Mouse (Mus musculus): Measurements from ENCODE around the gene Cenpn. TPM values are rescaled to one million over a fixed set of nuclear protein-coding genes. Genes with fewer than 3 reads are reported as not detected.

The Cenpn gene
- polyA plus RNA-seq, 1 experiment from 2014 or later, result 28.1 TPM

DNA sequence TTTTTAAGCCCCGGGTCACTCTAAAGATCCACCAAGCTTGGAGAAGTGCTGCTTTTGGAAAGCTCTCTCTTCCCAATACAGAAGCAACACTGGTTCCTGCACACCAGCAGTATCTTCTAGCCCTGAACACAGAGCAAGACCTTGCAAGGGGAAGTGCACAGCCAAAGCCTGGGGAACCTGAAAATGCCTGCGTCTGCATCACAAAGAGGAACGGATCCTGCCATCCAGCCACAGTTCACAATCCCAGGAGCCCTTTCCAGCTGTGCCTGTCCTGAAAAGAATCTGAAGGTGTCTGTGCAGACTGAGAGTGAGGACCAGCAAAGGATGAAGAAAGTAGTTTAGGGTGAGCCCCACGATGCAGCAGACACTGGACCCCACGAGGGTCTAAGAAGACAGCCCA, 53.5 kb downstream of the Cenpn start:
- peak overlapping the region; percentile 2; the same call in 1 of the 2 replicates for H3K9ac ChIP-seq (ENCODE audit: low read length)
- no peak for ATAC-seq (ENCODE audit: insufficient read depth, low FRiP score)
- no peaks in the 10 kb centered on the region for H3K36me3 ChIP-seq (ENCODE audit: control insufficient read depth, insufficient read depth, low read length)
- H3K9me3 ChIP-seq (replicated peaks; ENCODE audit: control insufficient read depth, low read length), result no peaks in the 10 kb centered on the region
- no peak overlapping the region for H3K4me2 ChIP-seq (ENCODE audit: low read depth, low read length)
- H3K27ac ChIP-seq (ENCODE audit: low read length), result no peak overlapping the region
- peaks cover 6% of the 10 kb centered on the region; the same call in 1 of the 2 replicates for H3K4me1 ChIP-seq (ENCODE audit: control insufficient read depth, insufficient read depth, low read length)
- no peak overlapping the region for H3K4me3 ChIP-seq (replicated peaks; ENCODE audit: low read length)
- WGBS, result 37% methylated on average over 5 of the region's 5 CpGs
- no peaks in the 10 kb centered on the region for H3K27me3 ChIP-seq (ENCODE audit: control insufficient read depth, insufficient read depth, low read length)

DNA sequence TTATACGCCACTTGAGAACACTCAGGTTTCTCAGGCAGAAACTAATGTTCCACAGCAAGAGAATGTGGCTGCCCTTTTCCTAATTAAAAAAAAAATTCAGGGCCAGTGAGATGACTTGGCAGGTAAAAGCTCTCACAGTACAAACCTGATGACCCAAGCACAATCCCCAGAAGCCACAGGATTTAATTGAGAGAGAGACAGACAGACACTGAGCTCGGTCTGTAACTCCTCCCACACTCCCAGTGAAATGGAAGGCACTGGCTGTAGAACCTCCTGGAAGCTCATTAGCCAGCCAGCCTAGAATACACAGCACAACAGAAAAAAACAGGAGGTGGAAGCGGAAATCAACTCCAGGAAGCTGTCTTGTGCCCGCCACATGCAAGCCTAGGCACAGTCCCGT, 54.1 kb downstream of the Cenpn start:
- Histone ChIP-seq H3K4me1 (ENCODE audit: control insufficient read depth, insufficient read depth, low read length) (peaks cover 7% of the 10 kb centered on the region; the same call in 1 of the 2 replicates), H3K27ac (ENCODE audit: low read length) (no peak overlapping the region), H3K4me3 (replicated peaks; ENCODE audit: low read length) (no peak overlapping the region), H3K9ac (ENCODE audit: low read length) (no peak overlapping the region), H3K36me3 (ENCODE audit: control insufficient read depth, insufficient read depth, low read length) (no peaks in the 10 kb centered on the region), H3K4me2 (ENCODE audit: low read depth, low read length) (no peak overlapping the region), H3K27me3 (ENCODE audit: control insufficient read depth, insufficient read depth, low read length) (no peaks in the 10 kb centered on the region), H3K9me3 (replicated peaks; ENCODE audit: control insufficient read depth, low read length) (no peaks in the 10 kb centered on the region)
- WGBS, result 56% methylated on average over 5 of the region's 5 CpGs
- no peak for ATAC-seq (ENCODE audit: insufficient read depth, low FRiP score)

GRCm38 (mm10) chr8:116978052-116978451, 56.5 kb downstream of the Cenpn start:
- no peak for ATAC-seq (ENCODE audit: insufficient read depth, low FRiP score)
- Histone ChIP-seq H3K4me2 (ENCODE audit: low read depth, low read length) (peak overlapping the region; percentile 90), H3K27ac (ENCODE audit: low read length) (no peak overlapping the region), H3K27me3 (ENCODE audit: control insufficient read depth, insufficient read depth, low read length) (no peaks in the 10 kb centered on the region), H3K4me3 (replicated peaks; ENCODE audit: low read length) (peak overlapping the region; percentile 74), H3K9ac (ENCODE audit: low read length) (peak overlapping the region; percentile 66), H3K36me3 (ENCODE audit: control insufficient read depth, insufficient read depth, low read length) (no peaks in the 10 kb centered on the region), H3K9me3 (replicated peaks; ENCODE audit: control insufficient read depth, low read length) (no peaks in the 10 kb centered on the region), H3K4me1 (ENCODE audit: control insufficient read depth, insufficient read depth, low read length) (peaks cover 7% of the 10 kb centered on the region; the same call in 1 of the 2 replicates)
- WGBS, result 26% methylated on average over 8 of the region's 8 CpGs

GRCm38 (mm10) chr8:116978631-116979256, 57.2 kb downstream of the Cenpn start, which contains the start of gene 1700030J22Rik:
Gene 1700030J22Rik (minus strand): TSS chr8:116978959.
- Histone ChIP-seq H3K27me3 (ENCODE audit: control insufficient read depth, insufficient read depth, low read length) (no peaks in the 10 kb centered on the region), H3K9ac (ENCODE audit: low read length) (peak within 1 kb of the TSS; percentile 66), H3K36me3 (ENCODE audit: control insufficient read depth, insufficient read depth, low read length) (no peaks in the 10 kb centered on the region), H3K4me2 (ENCODE audit: low read depth, low read length) (peak within 1 kb of the TSS; percentile 90), H3K9me3 (replicated peaks; ENCODE audit: control insufficient read depth, low read length) (no peaks in the 10 kb centered on the region), H3K4me3 (replicated peaks; ENCODE audit: low read length) (peak within 1 kb of the TSS; percentile 74), H3K4me1 (ENCODE audit: control insufficient read depth, insufficient read depth, low read length) (peaks cover 7% of the 10 kb centered on the region; the same call in 1 of the 2 replicates), H3K27ac (ENCODE audit: low read length) (peak within 1 kb of the TSS; percentile 48; the same call in 1 of the 2 replicates)
- ATAC-seq (ENCODE audit: insufficient read depth, low FRiP score), result peak; percentile 99
- under 1% methylated on average over 46 of the region's 46 CpGs for WGBS

- Histone ChIP-seq H3K4me1 (ENCODE audit: control insufficient read depth, insufficient read depth, low read length) (peaks cover 7% of the 10 kb centered on the region; the same call in 1 of the 2 replicates), H3K4me2 (ENCODE audit: low read depth, low read length) (0 out of 2 replicates have a peak overlapping the region, but pooled peaks have one; percentile 9), H3K27me3 (ENCODE audit: control insufficient read depth, insufficient read depth, low read length) (no peaks in the 10 kb centered on the region), H3K27ac (ENCODE audit: low read length) (no peak overlapping the region), H3K36me3 (ENCODE audit: control insufficient read depth, insufficient read depth, low read length) (no peaks in the 10 kb centered on the region), H3K4me3 (replicated peaks; ENCODE audit: low read length) (no peak overlapping the region), H3K9me3 (replicated peaks; ENCODE audit: control insufficient read depth, low read length) (no peaks in the 10 kb centered on the region), H3K9ac (ENCODE audit: low read length) (no peak overlapping the region)
- 18% methylated on average over 4 of the region's 4 CpGs for WGBS
- ATAC-seq (ENCODE audit: insufficient read depth, low FRiP score), result no peak
Measured at GRCm38 (mm10) chr8:116980117-116980516, 58.6 kb downstream of the Cenpn start.

DNA sequence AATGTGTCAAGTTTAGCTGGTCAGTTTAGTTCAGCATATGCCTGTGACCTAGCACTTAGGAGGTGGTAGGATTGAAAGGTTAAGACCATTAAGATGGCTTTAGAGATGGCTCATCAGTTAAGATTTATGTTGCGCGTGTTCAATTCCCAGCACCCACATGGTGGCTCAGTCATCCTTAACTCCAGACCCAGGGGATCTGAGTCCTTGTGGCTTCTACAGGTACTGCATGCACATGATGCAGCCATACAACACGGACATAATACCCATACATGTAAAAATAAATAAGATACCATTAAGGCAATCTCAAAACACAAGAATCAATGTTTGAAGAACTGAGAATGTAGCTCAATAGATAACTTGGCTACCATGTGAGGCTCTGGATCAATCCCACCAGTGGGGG, 68.3 kb downstream of the Cenpn start:
- no peak overlapping the region for H3K27ac ChIP-seq (ENCODE audit: low read length)
- 97% methylated on average over 3 of the region's 3 CpGs for WGBS
- no peak overlapping the region for H3K9ac ChIP-seq (ENCODE audit: low read length)
- no peaks in the 10 kb centered on the region for H3K27me3 ChIP-seq (ENCODE audit: control insufficient read depth, insufficient read depth, low read length)
- ATAC-seq (ENCODE audit: insufficient read depth, low FRiP score), result no peak
- H3K36me3 ChIP-seq (ENCODE audit: control insufficient read depth, insufficient read depth, low read length), result peaks cover 3% of the 10 kb centered on the region; the same call in 1 of the 2 replicates
- no peak overlapping the region for H3K4me2 ChIP-seq (ENCODE audit: low read depth, low read length)
- H3K4me1 ChIP-seq (ENCODE audit: control insufficient read depth, insufficient read depth, low read length), result peaks cover 14% of the 10 kb centered on the region; the same call in 1 of the 2 replicates
- H3K9me3 ChIP-seq (replicated peaks; ENCODE audit: control insufficient read depth, low read length), result no peaks in the 10 kb centered on the region
- H3K4me3 ChIP-seq (replicated peaks; ENCODE audit: low read length), result no peak overlapping the region

Other genes with a start within 250 kb of the Cenpn start
- gene Cdyl2, start 188.7 kb upstream of the Cenpn start, polyA plus RNA-seq (2015; fragmentation: Nextera tagmentation; extraction: Ambion mirVana), result 4.1 and 4.4 TPM in 2 replicates
- gene Cmc2, start 275 bp upstream of the Cenpn start, polyA plus RNA-seq (2015; fragmentation: Nextera tagmentation; extraction: Ambion mirVana), result 62.3 and 72.0 TPM in 2 replicates
- 9.0 and 9.6 TPM in 2 replicates for gene Atmin, start 21.7 kb downstream of the Cenpn start, polyA plus RNA-seq (2015; fragmentation: Nextera tagmentation; extraction: Ambion mirVana)
- 1.3 and 2.0 TPM in 2 replicates for gene 1700030J22Rik, start 57.2 kb downstream of the Cenpn start, polyA plus RNA-seq (2015; fragmentation: Nextera tagmentation; extraction: Ambion mirVana)
- 118 and 130 TPM in 2 replicates for gene Gcsh, start 71.8 kb downstream of the Cenpn start, polyA plus RNA-seq (2015; fragmentation: Nextera tagmentation; extraction: Ambion mirVana)
- 0.48 and 0.71 TPM in 2 replicates for gene Pkd1l2, start 160.7 kb downstream of the Cenpn start, polyA plus RNA-seq (2015; fragmentation: Nextera tagmentation; extraction: Ambion mirVana)
- gene Bco1, start 174.1 kb downstream of the Cenpn start, polyA plus RNA-seq (2015; fragmentation: Nextera tagmentation; extraction: Ambion mirVana), result 0.92 and 1.2 TPM in 2 replicates
- gene Gan, start 236.4 kb downstream of the Cenpn start, polyA plus RNA-seq (2015; fragmentation: Nextera tagmentation; extraction: Ambion mirVana), result 2.2 TPM in 2 replicates

All from stomach, embryonic 16.5 days (tissue).